Mouse (Mus musculus): ENCODE data around the gene Iffo1. TPM values are rescaled to one million over a fixed set of nuclear protein-coding genes. Genes with fewer than 3 reads are reported as not detected.

Iffo1 gene
- polyA plus RNA-seq, 1 experiment from 2014 or later = 10.3 TPM

DNA sequence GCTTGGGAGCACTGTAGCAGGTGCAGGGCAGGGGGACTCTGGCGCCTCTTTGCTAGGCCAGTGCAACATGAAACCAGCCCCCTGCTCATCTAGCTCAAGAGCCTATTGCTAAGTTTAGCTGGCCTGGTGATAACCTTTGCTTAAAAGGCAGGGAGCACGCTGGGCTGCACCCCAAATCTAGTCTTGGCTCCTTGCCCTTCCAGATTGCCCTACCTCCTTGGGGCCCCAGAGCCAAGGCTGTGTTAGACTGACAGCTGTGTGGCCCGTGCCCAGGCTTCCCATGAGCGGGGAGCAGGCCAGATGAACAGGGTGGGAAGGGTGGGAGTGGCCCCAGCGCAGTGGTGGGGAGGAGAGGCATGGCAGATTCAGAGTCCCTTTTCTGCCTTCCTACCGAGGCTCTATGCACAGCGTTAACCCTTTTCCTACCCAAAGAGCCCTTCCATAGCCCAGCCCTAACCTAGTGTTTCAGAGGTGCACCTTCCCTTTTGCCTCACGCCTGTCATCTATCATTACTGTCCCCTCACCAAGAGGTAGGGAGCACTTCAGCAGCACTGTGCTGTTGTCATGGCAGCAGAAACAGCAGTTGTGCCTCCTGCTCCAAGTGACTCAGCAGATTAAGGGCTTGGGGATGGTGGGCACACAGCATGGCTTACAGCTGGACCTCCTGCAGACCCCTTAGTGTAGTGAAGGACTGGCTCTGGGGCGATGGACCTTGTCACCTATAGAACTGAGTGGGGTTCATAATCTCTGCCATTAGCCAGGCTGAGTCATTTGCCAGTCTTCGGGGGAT is 22.0 kb downstream of the Iffo1 start:
- Histone ChIP-seq H3K27ac (ENCODE audit: low read depth, low read length) (peak overlapping the region; percentile 91), H3K4me1 (replicated peaks; ENCODE audit: control insufficient read depth, insufficient read depth, low read length) (peaks cover 26% of the 10 kb centered on the region), H3K27me3 (ENCODE audit: control insufficient read depth, insufficient read depth, low read length) (no peaks in the 10 kb centered on the region), H3K9me3 (ENCODE audit: control insufficient read depth, low read length) (no peaks in the 10 kb centered on the region), H3K4me3 (ENCODE audit: low read depth, low read length) (peak overlapping the region; percentile 94; the same call in 1 of the 2 replicates), H3K4me2 (replicated peaks; ENCODE audit: low read depth, low read length) (peak overlapping the region; percentile 95), H3K9ac (ENCODE audit: low read depth, low read length) (peak overlapping the region; percentile 54), H3K36me3 (ENCODE audit: control insufficient read depth, insufficient read depth, low read length) (peaks cover 17% of the 10 kb centered on the region)
- WGBS = 15% methylated on average over 10 of the region's 10 CpGs
- peak; percentile 51 for DNase-seq (ENCODE audit: low spot score)
- peak; percentile 18; the same call in 1 of the 2 replicates for ATAC-seq (ENCODE audit: low FRiP score)

DNA sequence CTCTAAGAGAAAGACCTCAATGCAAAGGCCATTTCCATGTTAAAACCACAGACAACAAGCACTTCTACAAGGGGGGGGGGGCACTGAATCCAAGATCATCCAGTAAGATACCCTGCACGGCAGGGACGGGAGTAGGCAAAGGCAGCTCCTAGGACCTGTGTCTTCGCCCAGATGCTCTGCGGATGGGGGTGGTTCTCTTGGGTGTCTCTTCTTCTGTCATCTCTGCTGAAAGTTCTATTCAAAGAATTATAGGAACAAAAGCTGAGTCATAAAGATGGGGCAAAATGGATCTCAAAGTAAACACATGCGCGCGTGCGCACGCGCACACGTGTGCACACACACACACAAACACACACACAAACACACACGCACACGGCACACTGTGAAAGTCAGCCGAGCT is 23.0 kb downstream of the Iffo1 start:
- Histone ChIP-seq H3K27ac (ENCODE audit: low read depth, low read length) (no peak overlapping the region), H3K36me3 (ENCODE audit: control insufficient read depth, insufficient read depth, low read length) (peaks cover 22% of the 10 kb centered on the region), H3K9me3 (ENCODE audit: control insufficient read depth, low read length) (no peaks in the 10 kb centered on the region), H3K4me2 (replicated peaks; ENCODE audit: low read depth, low read length) (no peak overlapping the region), H3K9ac (ENCODE audit: low read depth, low read length) (no peak overlapping the region), H3K4me3 (ENCODE audit: low read depth, low read length) (no peak overlapping the region), H3K27me3 (ENCODE audit: control insufficient read depth, insufficient read depth, low read length) (no peaks in the 10 kb centered on the region), H3K4me1 (replicated peaks; ENCODE audit: control insufficient read depth, insufficient read depth, low read length) (peaks cover 26% of the 10 kb centered on the region)
- 92% methylated on average over 14 of the region's 14 CpGs for WGBS
- DNase-seq (ENCODE audit: low spot score) = no peak
- no peak for ATAC-seq (ENCODE audit: low FRiP score)

DNA sequence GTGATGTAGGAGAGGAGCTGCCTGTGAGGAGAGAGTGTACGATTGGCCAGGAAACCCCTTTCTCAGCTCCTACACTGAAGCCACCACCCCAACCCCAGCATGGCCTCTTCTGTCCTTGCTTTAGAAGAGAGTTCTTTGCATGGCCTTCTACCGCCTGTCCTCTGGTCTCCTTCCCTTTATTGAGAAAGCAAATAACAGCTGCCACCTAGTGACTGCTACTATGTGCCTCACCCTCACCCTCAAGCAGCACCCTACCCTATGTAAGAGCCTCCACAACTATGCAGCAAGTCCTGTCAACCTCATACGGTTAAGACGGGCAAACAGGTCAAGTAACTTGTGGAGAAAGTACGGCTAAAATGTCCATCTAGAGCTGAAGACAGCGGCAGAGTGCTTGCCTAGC is 25.2 kb downstream of the Iffo1 start:
- Histone ChIP-seq H3K4me1 (replicated peaks; ENCODE audit: control insufficient read depth, insufficient read depth, low read length) (peaks cover 16% of the 10 kb centered on the region), H3K4me3 (ENCODE audit: low read depth, low read length) (no peak overlapping the region), H3K27ac (ENCODE audit: low read depth, low read length) (no peak overlapping the region), H3K36me3 (ENCODE audit: control insufficient read depth, insufficient read depth, low read length) (peaks cover 35% of the 10 kb centered on the region), H3K27me3 (ENCODE audit: control insufficient read depth, insufficient read depth, low read length) (no peaks in the 10 kb centered on the region), H3K9ac (ENCODE audit: low read depth, low read length) (no peak overlapping the region), H3K9me3 (ENCODE audit: control insufficient read depth, low read length) (no peaks in the 10 kb centered on the region), H3K4me2 (replicated peaks; ENCODE audit: low read depth, low read length) (no peak overlapping the region)
- ATAC-seq (ENCODE audit: low FRiP score) (no peak), DNase-seq (ENCODE audit: low spot score) (no peak)
- WGBS = 90% methylated on average over 6 of the region's 6 CpGs

DNA sequence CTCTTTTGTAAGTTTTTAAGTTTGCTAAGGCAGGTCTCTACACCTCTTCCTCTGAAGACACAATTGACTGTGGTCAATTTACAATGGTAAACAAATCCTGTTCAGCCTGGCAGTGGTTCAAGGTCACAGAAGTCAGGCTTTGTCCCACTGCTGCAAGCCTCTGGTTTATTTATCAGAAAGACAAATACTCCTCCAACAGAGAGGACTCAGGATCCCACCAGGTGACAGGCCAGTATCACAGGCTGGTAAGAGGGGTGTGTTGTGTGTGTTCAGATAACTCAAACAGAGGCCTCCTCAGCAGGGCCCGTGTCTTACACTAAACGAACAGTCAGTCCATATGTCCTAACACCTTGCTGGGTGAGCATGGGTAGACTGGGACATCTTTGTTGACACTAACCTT is 27.4 kb downstream of the Iffo1 start:
- H3K27me3 ChIP-seq (ENCODE audit: control insufficient read depth, insufficient read depth, low read length) = no peaks in the 10 kb centered on the region
- 98% methylated on average over 2 of the region's 2 CpGs for WGBS

DNA sequence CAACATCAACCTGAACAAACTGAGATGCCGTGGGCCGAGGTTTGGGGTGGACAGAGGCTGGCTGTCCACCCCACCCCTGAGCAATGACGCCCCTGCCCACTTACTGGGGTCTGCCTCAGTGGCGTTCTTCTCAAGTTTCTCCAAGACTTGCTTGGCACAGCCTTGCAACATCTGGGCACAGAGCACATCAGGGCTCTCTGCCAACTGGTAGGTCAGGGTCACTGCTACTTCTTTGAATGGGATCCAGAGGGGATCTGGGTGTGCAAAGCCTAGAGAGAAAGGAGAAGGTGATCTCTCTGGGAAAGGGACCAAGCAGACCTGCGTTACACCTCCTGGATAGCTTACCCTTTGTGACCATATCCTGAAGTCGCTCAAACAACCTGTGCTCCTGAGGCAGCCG is 28.2 kb downstream of the Iffo1 start:
- H3K36me3 ChIP-seq (ENCODE audit: control insufficient read depth, insufficient read depth, low read length) = peaks cover 37% of the 10 kb centered on the region
- H3K9me3 ChIP-seq (ENCODE audit: control insufficient read depth, low read length) = no peaks in the 10 kb centered on the region
- WGBS = 96% methylated on average over 7 of the region's 7 CpGs
- no peak overlapping the region for H3K9ac ChIP-seq (ENCODE audit: low read depth, low read length)
- no peaks in the 10 kb centered on the region for H3K4me1 ChIP-seq (replicated peaks; ENCODE audit: control insufficient read depth, insufficient read depth, low read length)
- no peak overlapping the region for H3K27ac ChIP-seq (ENCODE audit: low read depth, low read length)
- no peak overlapping the region for H3K4me2 ChIP-seq (replicated peaks; ENCODE audit: low read depth, low read length)
- no peaks in the 10 kb centered on the region for H3K27me3 ChIP-seq (ENCODE audit: control insufficient read depth, insufficient read depth, low read length)
- no peak overlapping the region for H3K4me3 ChIP-seq (ENCODE audit: low read depth, low read length)
- no peak for ATAC-seq (ENCODE audit: low FRiP score)
- DNase-seq (ENCODE audit: low spot score) = no peak

More for the DNA sequence above, 27.4 kb downstream of the Iffo1 start:
- H3K4me1 ChIP-seq (replicated peaks; ENCODE audit: control insufficient read depth, insufficient read depth, low read length) = 0 out of 2 replicates have a peak, but pooled peaks cover under 1% of the 10 kb centered on the region
- H3K4me3 ChIP-seq (ENCODE audit: low read depth, low read length) = no peak overlapping the region
- peaks cover 41% of the 10 kb centered on the region for H3K36me3 ChIP-seq (ENCODE audit: control insufficient read depth, insufficient read depth, low read length)
- H3K9ac ChIP-seq (ENCODE audit: low read depth, low read length) = no peak overlapping the region
- H3K4me2 ChIP-seq (replicated peaks; ENCODE audit: low read depth, low read length) = no peak overlapping the region
- ATAC-seq (ENCODE audit: low FRiP score) = no peak
- DNase-seq (ENCODE audit: low spot score) = no peak
- no peaks in the 10 kb centered on the region for H3K9me3 ChIP-seq (ENCODE audit: control insufficient read depth, low read length)
- no peak overlapping the region for H3K27ac ChIP-seq (ENCODE audit: low read depth, low read length)

DNA sequence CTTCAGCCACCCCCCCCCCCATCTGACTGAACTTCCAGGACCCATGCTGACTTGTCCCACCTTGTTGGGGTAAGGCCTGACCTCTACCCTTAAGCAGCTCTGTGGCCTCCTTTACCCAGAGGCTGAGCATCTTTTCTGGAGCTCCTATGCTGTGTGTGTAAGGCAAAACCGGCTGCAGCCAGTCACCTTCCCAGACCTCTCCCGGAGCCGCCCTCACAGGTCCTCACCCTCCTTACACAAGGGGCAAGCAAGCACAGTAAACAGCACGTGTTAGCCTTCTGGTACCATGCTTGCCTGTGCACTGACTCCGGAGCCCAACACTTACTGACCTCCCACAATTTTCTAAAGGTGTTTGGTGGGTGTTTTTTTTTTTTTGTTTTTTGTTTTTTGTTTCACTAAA is 30.4 kb downstream of the Iffo1 start:
- Histone ChIP-seq H3K9ac (ENCODE audit: low read depth, low read length) (no peak overlapping the region), H3K27ac (ENCODE audit: low read depth, low read length) (no peak overlapping the region), H3K36me3 (ENCODE audit: control insufficient read depth, insufficient read depth, low read length) (peaks cover 38% of the 10 kb centered on the region), H3K27me3 (ENCODE audit: control insufficient read depth, insufficient read depth, low read length) (no peaks in the 10 kb centered on the region), H3K4me2 (replicated peaks; ENCODE audit: low read depth, low read length) (no peak overlapping the region), H3K4me1 (replicated peaks; ENCODE audit: control insufficient read depth, insufficient read depth, low read length) (no peaks in the 10 kb centered on the region), H3K9me3 (ENCODE audit: control insufficient read depth, low read length) (no peaks in the 10 kb centered on the region), H3K4me3 (ENCODE audit: low read depth, low read length) (no peak overlapping the region)
- DNase-seq (ENCODE audit: low spot score) (no peak), ATAC-seq (ENCODE audit: low FRiP score) (no peak)
- 91% methylated on average over 5 of the region's 5 CpGs for WGBS

DNA sequence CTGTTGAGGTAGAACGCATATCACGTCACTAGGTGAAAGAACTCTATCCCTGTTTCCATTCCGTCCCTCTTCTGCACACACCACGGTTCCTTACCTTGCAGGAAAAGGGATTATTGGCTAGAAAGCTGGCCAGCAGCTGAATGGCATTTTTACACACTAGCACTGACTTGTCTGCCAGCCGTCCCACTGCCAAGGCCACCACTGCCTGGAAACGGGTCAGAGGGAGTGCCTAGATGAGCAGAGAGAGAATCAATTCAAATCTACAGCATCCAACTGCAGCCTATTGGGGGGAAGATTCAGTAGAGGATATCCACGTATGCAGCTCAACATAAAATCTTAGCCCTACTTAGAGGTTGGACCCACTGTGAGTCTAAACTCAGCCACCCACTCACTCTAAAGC is 34.6 kb downstream of the Iffo1 start:
- Histone ChIP-seq H3K27ac (ENCODE audit: low read depth, low read length) (no peak overlapping the region), H3K36me3 (ENCODE audit: control insufficient read depth, insufficient read depth, low read length) (peaks cover 29% of the 10 kb centered on the region), H3K9ac (ENCODE audit: low read depth, low read length) (no peak overlapping the region), H3K4me1 (replicated peaks; ENCODE audit: control insufficient read depth, insufficient read depth, low read length) (no peaks in the 10 kb centered on the region), H3K4me3 (ENCODE audit: low read depth, low read length) (no peak overlapping the region), H3K27me3 (ENCODE audit: control insufficient read depth, insufficient read depth, low read length) (no peaks in the 10 kb centered on the region), H3K4me2 (replicated peaks; ENCODE audit: low read depth, low read length) (no peak overlapping the region), H3K9me3 (ENCODE audit: control insufficient read depth, low read length) (no peaks in the 10 kb centered on the region)
- no peak for ATAC-seq (ENCODE audit: low FRiP score)
- 97% methylated on average over 7 of the region's 7 CpGs for WGBS
- no peak for DNase-seq (ENCODE audit: low spot score)

DNA sequence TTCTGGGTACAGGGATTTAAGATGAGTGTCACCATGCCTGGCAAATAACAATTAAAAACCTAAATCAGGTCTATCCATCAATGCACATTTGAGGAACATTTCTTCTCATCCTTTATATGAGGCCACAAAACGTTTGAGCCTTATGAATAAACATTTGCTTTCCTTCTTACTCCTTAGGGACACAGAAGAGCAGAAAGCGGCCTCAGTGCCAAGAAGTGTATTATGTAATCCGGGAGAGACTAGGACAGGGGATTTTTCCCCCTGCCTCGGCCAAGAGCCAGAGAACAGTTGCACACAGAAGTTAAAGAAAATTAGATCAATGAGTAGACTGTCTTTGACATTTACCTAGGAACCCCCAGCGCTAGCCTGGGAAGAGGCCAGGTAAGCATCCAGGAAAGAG is 37.1 kb downstream of the Iffo1 start:
- no peak overlapping the region for H3K9ac ChIP-seq (ENCODE audit: low read depth, low read length)
- no peak overlapping the region for H3K4me3 ChIP-seq (ENCODE audit: low read depth, low read length)
- no peak for DNase-seq (ENCODE audit: low spot score)
- H3K4me2 ChIP-seq (replicated peaks; ENCODE audit: low read depth, low read length) = no peak overlapping the region
- peaks cover 31% of the 10 kb centered on the region for H3K36me3 ChIP-seq (ENCODE audit: control insufficient read depth, insufficient read depth, low read length)
- H3K4me1 ChIP-seq (replicated peaks; ENCODE audit: control insufficient read depth, insufficient read depth, low read length) = no peaks in the 10 kb centered on the region
- H3K9me3 ChIP-seq (ENCODE audit: control insufficient read depth, low read length) = no peaks in the 10 kb centered on the region
- H3K27me3 ChIP-seq (ENCODE audit: control insufficient read depth, insufficient read depth, low read length) = no peaks in the 10 kb centered on the region
- no peak for ATAC-seq (ENCODE audit: low FRiP score)
- no peak overlapping the region for H3K27ac ChIP-seq (ENCODE audit: low read depth, low read length)
- WGBS = 84% methylated on average over 5 of the region's 5 CpGs

DNA sequence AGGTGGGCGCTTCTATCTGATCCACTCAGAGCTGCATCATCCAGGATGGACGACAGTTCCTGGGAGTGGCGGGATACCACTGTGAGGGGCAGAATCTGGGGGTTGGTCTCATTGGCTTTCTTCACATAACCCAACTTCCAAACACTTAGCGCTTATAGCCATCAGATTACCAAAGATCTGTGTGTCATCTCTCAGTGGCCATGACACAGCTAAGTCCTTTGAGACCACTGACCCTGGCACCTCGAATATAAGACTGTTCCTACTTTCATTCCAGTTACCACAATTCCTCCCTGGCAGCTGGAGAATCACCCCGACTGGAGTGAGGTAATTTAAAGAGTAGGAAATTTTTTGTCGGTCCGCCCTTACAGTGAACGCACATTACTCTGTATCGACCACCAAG is 41.2 kb downstream of the Iffo1 start:
- Histone ChIP-seq H3K9ac (ENCODE audit: low read depth, low read length) (no peak overlapping the region), H3K27ac (ENCODE audit: low read depth, low read length) (no peak overlapping the region), H3K4me2 (replicated peaks; ENCODE audit: low read depth, low read length) (no peak overlapping the region), H3K27me3 (ENCODE audit: control insufficient read depth, insufficient read depth, low read length) (no peaks in the 10 kb centered on the region), H3K36me3 (ENCODE audit: control insufficient read depth, insufficient read depth, low read length) (peaks cover 32% of the 10 kb centered on the region), H3K4me3 (ENCODE audit: low read depth, low read length) (no peak overlapping the region), H3K4me1 (replicated peaks; ENCODE audit: control insufficient read depth, insufficient read depth, low read length) (no peaks in the 10 kb centered on the region), H3K9me3 (ENCODE audit: control insufficient read depth, low read length) (no peaks in the 10 kb centered on the region)
- no peak for ATAC-seq (ENCODE audit: low FRiP score)
- WGBS = 94% methylated on average over 10 of the region's 10 CpGs
- no peak for DNase-seq (ENCODE audit: low spot score)
